Mouse (Mus musculus) midbrain, embryonic 10.5 days (tissue): ENCODE data around the gene Tmem267. TPM values are rescaled to one million over a fixed set of nuclear protein-coding genes. Genes with fewer than 3 reads are reported as not detected.

Source experiments
- DNase-seq: peaks from one replicate; pipeline ENCODE4 v3.0.0-alpha.2; 2017; ENCODE audit warnings: low spot score
- H3K27ac ChIP-seq: fragments of 300-500 bp; sonication (generic); replicated peaks from 2 replicates; pipeline ENCODE4 v1.5.1; 2016; ENCODE audit warnings: mild to moderate bottlenecking
- H3K27me3 ChIP-seq: fragments of 300-500 bp; sonication (generic); 2 replicates; pipeline ENCODE4 v1.6.1; 2016; ENCODE audit warnings: low read depth, mild to moderate bottlenecking; ENCODE audit not compliant: poor library complexity, severe bottlenecking
- H3K36me3 ChIP-seq: fragments of 300-500 bp; sonication (generic); 2 replicates; pipeline ENCODE4 v1.6.1; 2016; ENCODE audit warnings: mild to moderate bottlenecking, moderate library complexity
- H3K4me1 ChIP-seq: fragments of 300-500 bp; sonication (generic); 2 replicates; pipeline ENCODE4 v1.6.1; 2016
- H3K4me3 ChIP-seq: fragments of 300-500 bp; sonication (generic); 2 replicates; pipeline ENCODE4 v1.5.1; 2016; ENCODE audit warnings: mild to moderate bottlenecking, moderate library complexity
- H3K9me3 ChIP-seq: fragments of 300-500 bp; sonication (generic); replicated peaks from 2 replicates; pipeline ENCODE4 v1.6.1; 2016; ENCODE audit warnings: mild to moderate bottlenecking
- WGBS: fragments of 180-500 bp; shearing (Covaris S2); methylation state at CpG from one replicate; pipeline ENCODE4 v1.1.7; 2016; 5-methylcytosine and 5-hydroxymethylcytosine counted together
- polyA plus RNA-seq: library from polyadenylated mRNA; unstranded; fragments of >200 nt; fragmentation: Nextera tagmentation; extraction: Ambion mirVana; gene quantifications from 2 replicates; pipeline ENCODE4 v1.2.1, GENCODE M21; 2016

Gene Tmem267
- polyA plus RNA-seq, 1 experiment from 2014 or later = 2.7 TPM

GRCm38 (mm10) chr13:119656246-119656645, 168.4 kb downstream of the Tmem267 start:
- H3K36me3 ChIP-seq = no peaks in the 10 kb centered on the region
- no peaks in the 10 kb centered on the region for H3K4me1 ChIP-seq
- no peak overlapping the region for H3K4me3 ChIP-seq
- H3K9me3 ChIP-seq = 0 out of 2 replicates have a peak, but pooled peaks cover 3% of the 10 kb centered on the region
- WGBS = 78% methylated on average over 2 of the region's 2 CpGs
- no peak for DNase-seq
- no peak overlapping the region for H3K27ac ChIP-seq
- no peaks in the 10 kb centered on the region for H3K27me3 ChIP-seq

- Histone ChIP-seq H3K4me3 (no peak overlapping the region), H3K4me1 (no peaks in the 10 kb centered on the region), H3K36me3 (no peaks in the 10 kb centered on the region), H3K9me3 (0 out of 2 replicates have a peak, but pooled peaks cover 3% of the 10 kb centered on the region), H3K27me3 (no peaks in the 10 kb centered on the region), H3K27ac (no peak overlapping the region)
- DNase-seq = no peak
- 88% methylated on average over 6 of the region's 6 CpGs for WGBS
Measured at GRCm38 (mm10) chr13:119656846-119657416, 169.1 kb downstream of the Tmem267 start.

Other genes with a start within 250 kb of the Tmem267 start
- 115 and 138 TPM in 2 replicates for gene Paip1, start 59.4 kb upstream of the Tmem267 start, polyA plus RNA-seq
- gene 4833420G17Rik, start 25.3 kb upstream of the Tmem267 start, polyA plus RNA-seq = 68.0 and 73.6 TPM in 2 replicates
- gene 3110070M22Rik, start 344 bp downstream of the Tmem267 start, polyA plus RNA-seq = 1.3 and 1.6 TPM in 2 replicates
- 0.10 and 0.11 TPM in 2 replicates for gene Ccl28, start 135.8 kb downstream of the Tmem267 start, polyA plus RNA-seq
- 404 and 439 TPM in 2 replicates for gene Hmgcs1, start 202.3 kb downstream of the Tmem267 start, polyA plus RNA-seq